Mouse (Mus musculus) embryonic fibroblast, embryonic 13.5 days (primary cell): ENCODE measurements at regions not wholly inside any gene's neighbourhood (a gene's known extent, or its start where the extent isn't known, plus 50 kb on each side); places are given as distances from the start of the nearest gene placed in this dataset.

ENCODE experiments used
- CTCF ChIP-seq: IDR thresholded peaks from 2 replicates; pipeline ENCODE4 v1.5.1; 2011; ENCODE audit warnings: mild to moderate bottlenecking, control low read depth, low read length, moderate library complexity, borderline replicate concordance; ENCODE audit not compliant: insufficient read depth
- POLR2A ChIP-seq: IDR thresholded peaks from 2 replicates; pipeline ENCODE4 v1.6.1; 2011; ENCODE audit warnings: low read depth, mild to moderate bottlenecking, control low read depth, low read length, moderate library complexity

- TF ChIP-seq POLR2A (no peak), CTCF (no peak)
These were observed 128.6 kb upstream of the A1bg start for GRCm38 (mm10) chr15:61051363-61051762.
